Mouse (Mus musculus) telencephalon, adult 2 months (tissue): ENCODE data around the gene Rpl3.
"Not testable (repeated sequence)": the region's sequence is repeated elsewhere in the genome, so short reads cannot be mapped to it uniquely, and the experiment has no call there.

Experiments
- DNase-seq: peaks from one replicate; pipeline ENCODE4 v3.0.0-alpha.2; 2011; ENCODE audit warnings: low read depth, low spot score

The Rpl3 gene

DNA sequence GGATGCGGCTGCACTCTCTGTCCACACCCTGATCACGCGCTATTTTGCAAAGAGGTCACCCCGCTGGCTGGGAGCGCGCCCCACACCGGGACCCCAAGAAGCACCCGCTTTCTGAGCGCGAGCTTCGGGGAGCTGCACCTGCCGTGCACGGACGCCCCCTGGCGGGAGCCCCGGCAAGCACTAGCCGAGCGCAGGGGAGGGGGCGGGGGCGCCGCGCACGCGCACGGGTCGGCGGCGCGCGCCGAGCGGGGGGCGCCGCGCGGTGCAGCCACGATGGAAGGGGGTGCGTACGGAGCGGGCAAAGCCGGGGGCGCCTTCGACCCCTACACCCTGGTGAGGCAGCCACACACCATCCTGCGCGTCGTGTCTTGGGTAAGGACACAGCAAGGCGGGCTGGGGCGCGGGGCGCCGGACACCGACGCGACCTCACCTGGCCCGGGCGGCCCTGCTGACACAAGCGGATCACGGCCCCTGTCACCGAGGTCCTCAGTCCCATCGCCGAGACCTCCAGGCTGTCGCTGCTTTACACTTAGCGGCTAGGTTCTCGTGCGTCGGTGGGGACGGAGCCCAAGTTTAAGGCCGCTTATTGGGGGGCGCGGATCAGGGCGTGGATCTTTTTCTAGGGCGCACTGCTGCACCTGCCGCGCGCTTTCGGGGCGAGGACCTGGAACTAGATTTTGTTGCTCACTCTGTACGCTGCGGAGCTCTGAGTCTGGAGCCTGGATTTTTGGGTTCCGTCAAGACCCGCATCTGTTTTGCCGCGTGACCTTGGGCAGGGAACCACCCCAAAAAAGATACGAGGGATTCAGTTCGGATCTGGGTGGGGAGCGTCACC lies at the start of gene Rpl3, which contains the start of gene Syngr1:
Gene Rpl3, minus strand, starts transcription at position 748 of the 835 bp plus-strand sequence.
Gene Syngr1, plus strand, starts transcription at position 214 of the 835 bp plus-strand sequence.
- DNase-seq = no peak

- no peak for DNase-seq
These were observed 49.2 kb upstream of the Rpl3 start for GRCm38 (mm10) chr15:80140878-80141277.

- no peak for DNase-seq
These were observed 48.6 kb upstream of the Rpl3 start for GRCm38 (mm10) chr15:80140302-80140701.

DNA sequence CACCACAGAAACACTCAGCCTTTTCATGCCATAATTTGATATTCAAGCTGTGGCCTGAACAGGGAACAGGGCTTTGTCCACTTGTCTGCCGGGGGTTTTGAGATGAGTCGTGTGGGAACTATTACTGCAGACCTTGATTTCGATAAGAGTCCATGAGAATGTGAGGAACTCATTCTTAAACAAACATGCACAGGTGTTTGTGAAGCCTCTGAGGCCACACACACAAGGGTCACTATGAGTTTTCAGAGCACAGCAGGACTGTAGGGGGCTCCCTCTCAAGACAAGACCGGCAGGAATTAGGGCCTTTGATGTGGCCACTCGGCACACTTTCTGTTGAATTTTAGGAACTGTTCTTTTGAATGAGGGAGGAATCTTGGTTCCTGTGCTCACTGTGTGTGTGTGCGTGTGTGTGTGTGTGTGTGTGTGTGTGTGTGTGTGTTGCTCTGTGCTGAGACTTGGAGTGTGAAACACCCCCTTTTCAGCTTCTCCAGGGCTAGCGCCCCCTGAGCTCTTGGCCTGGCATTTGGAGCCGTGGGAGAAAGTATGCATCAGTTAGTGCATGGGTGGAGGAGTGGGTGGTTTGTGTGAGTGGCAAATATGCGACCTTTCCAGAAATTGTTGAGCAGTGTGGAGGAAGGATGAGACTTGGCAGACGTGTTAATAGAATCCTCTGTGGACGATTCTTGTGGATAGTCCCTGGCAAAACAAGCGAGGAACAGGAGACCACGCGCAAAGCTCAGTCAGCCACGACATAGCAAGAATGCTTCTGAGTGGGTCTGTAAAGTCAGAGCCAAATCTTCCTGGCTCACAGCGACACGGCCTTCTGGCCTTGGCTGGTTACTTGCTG lies 46.5 kb upstream of the Rpl3 start:
- peak; percentile 91 for DNase-seq

- DNase-seq = no peak
These were observed 45.0 kb upstream of the Rpl3 start for GRCm38 (mm10) chr15:80136645-80137044.

GRCm38 (mm10) chr15:80135499-80135898 lies 43.8 kb upstream of the Rpl3 start:
- DNase-seq = no peak

DNA sequence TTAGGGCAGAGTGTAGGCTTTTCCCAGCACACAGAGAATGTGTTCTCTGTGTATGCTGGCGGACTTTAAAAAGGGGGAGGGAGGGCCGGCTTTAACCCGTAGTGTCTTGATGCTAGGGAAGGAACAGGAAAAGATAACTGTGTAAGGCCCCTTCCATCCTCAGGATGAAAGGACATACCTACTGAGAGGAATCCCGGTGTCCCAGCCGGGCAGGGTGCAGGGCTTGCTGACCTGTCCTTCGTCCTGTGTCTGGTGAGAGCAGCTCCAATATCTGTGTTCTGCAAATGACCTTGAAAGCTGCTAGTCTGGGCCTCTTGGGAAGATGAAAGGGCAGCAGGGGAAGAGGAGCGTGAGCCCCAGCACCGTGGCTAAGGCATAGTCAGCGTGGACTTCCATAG lies 42.8 kb upstream of the Rpl3 start:
- no peak for DNase-seq

DNA sequence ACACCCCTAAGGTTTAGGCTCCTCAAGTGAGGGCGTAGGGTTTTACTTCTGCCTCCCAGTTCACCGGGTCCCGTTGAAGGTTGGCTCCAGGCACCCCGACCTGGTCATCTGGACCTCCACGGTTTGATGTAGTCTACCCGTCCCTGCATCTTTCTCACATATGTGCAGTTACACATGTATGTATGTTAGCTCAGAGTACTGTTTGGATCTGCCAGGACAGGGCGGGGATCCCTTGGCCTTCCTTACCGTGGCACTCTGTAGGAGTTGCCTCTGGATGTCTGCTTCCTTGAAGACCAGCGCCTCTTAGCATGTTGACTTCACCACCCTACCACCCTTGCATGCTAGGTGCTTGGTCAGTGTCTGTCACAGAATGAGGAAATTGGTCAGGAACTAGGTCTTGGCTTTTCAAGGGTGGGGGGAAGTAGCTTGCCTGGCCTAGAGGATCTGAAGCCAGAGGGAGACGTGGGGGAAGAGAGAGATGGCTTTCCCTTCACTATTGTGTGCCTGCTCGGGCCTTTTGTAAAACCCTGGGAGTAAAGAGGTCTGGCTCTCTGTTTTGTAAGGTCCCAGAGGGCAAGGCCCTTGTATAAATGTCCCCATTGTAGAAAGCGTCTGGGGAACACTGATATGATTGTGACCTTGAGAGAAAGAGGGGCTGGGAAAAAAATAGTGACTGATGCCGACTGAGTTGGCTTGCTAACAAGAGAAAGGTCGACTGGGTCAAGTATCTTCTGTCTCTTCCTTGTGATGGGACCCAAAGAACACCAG lies 42.2 kb upstream of the Rpl3 start:
- no peak for DNase-seq

DNA sequence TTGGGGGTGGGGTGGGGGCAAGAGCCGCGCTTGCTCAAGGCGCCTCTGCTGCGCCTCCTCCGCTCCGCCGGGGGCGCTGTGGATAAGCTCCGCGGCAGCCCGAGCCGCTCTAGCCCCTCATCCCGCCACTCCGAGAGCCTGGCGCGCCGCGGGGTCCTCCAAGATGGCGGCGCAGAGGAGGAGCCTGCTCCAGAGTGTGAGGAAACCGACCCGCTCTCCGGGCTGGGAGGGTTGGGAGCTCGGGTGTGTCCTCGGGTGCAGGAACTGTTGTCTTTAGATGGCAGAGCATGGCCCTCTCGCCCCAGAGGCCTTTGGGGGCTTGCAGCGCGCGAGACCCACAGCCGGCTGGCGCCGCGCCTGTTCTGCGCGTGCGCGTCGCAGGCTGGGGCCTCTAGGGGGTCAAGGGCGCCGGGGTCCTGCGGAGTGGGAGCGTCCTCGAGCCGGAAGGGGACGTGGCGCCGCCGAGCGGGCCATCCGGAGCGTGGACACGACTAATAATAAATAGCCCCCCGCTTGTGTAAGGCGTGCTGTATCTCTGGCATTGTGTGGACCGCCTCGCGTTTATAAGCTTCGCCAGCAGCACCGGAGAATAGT lies 41.4 kb upstream of the Rpl3 start, which contains the start of gene Tab1:
Gene Tab1, plus strand, starts transcription at position 135 of the 594 bp plus-strand sequence.
- DNase-seq = peak; percentile 88

DNA sequence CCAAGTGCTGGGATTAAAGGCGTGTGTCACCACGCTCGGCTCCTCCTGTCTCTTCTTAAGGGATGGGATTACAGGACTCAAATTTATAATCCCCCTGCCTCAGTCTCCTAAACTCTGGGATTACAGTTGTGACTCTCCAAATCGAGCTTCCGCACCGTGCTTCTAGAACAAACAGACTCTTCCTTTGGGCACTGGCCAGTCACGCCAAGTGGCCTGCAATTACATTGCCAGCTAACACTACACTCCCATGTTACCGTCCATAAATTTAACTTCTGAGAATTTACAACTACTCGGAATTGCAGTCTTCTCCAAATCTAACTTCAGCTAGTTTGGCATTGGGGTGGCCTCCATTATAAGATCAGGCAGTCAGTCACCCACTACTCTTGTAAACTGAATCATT lies 40.8 kb upstream of the Rpl3 start:
- no peak for DNase-seq

DNA sequence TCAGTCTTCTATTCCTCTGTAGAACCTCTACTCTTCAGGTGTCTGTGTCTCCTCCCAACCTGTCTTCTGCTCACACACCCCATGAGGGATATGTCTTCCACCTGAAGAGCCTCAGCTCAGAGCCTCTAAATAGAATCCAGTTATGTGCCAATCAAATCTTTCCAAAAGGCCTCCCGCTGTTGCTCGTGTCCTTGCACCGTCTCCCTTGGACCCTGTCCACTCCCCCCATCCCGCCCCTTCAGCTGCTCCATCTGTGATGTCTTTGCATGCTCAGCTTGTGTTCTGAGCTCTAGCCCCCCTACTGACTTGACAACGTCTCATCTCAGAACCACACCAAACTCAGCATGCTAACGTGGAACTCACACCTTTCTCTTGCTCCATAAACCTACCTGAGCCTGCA lies 39.8 kb upstream of the Rpl3 start:
- DNase-seq = no peak

DNA sequence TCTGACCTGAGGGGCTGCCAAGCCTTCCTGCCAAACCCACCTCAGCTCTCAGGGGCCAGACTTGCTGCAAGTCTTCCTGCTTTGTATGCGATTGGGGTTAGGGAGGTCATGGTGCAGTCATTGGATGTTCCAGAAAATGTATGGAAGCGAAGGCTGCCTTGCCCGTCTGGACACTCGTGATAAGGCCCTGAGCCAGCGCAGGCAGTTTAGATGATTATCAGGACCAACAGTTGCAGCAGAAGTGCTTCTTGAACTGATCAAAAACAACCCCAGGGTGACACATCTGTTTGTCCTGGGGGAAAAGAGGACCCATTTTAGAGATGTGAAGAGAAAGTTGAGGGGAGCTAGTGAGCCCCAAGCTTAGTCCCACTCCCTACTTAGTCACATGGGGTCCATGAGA lies 39.0 kb upstream of the Rpl3 start:
- no peak for DNase-seq

DNA sequence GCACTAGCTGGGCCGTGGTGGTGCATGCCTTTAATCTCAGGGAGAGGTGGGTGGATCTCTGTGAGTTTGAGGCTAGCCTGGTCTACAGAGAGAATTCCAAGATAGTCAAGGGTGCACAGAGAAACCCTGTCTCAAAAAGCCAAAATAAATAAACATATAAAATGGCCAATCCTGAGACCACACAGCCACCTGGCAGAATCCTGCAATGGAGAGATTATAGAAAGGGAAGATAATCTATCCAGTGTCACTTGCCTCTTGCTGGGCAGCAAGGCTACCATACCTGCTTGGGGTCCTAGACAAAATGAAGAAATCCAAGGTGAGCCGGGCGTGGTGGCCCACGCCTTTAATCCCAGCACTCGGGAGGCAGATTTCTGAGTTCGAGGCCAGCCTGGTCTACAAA lies 38.3 kb upstream of the Rpl3 start:
- DNase-seq = no peak

DNA sequence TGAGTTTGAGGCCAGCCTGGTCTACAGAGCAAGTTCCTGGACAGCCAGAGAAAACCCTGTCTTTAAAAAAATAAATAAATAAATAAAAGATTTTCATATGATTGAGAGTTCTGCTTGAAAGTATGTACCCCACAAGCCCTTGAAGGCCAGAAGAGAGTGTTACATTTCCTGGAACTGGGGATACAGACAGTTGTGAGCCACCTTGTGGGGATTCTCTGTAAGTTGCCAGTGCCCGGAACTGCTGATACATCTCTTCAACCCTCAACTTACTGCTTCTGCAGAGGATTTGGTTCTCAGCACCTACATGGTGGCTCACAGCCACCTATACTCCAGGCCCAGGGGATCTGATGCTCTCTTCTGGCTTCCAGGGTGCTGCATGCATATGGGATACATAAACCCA lies 35.5 kb upstream of the Rpl3 start:
- DNase-seq = no peak

DNA sequence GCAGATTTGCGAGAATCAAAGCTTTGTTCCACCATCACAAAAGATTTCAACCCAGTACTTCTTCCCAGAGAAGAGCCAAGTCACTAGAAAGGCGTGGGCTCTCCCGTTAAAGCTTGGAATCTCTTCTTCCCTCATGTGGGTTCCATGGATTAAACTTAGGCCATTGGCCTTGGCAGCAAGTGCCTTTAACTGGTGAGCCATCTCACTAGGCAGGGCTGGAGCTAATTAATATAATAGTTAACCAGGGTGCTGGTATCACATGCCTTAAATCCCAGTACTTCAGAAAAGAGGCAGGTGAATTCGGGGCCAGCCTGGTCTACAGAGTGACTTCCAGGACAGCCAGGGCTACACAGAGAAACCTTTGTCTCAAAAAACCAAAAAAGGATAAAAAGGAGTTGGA lies 33.0 kb upstream of the Rpl3 start:
- DNase-seq = no peak

DNA sequence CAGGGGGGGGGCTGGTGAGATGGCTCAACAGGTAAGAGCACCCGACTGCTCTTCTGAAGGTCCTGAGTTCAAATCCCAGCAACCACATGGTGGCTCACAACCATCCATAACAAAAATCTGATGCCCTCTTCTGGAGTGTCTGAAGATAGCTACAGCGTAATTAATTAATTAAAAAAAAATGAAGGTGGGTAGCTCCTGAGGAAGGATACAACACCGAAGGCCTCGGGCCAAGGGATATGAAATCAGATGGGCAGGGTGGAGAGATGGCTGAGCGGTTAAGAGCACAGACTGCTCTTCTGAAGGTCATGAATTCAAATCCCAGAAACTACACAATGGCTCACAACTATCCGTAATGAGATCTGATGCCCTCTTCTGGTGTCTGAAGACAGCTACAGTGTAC lies 30.8 kb upstream of the Rpl3 start:
- not testable (repeated sequence) for DNase-seq

GRCm38 (mm10) chr15:80121721-80122325 lies 30.2 kb upstream of the Rpl3 start:
- DNase-seq = no peak

DNA sequence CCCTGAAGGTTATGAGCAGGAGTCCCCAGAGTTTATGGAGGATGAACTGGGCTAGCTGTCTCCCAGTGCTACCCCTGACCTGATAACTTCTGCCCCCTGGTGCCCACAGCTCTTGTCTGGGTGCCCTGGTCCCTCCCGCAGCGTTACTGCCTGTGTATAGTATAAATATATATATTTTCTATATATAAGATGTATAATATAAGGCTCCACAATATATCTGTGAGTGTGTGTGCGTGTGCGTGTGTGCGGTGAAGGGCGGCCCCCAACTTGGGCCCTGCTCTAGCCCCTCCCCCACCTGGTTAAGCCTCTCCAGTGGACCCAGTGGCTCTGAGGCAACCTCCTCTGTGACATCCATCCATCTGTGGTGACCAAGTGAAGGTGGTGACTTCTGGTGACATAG lies 27.4 kb upstream of the Rpl3 start:
- DNase-seq = no peak

GRCm38 (mm10) chr15:80117154-80117553 lies 25.5 kb upstream of the Rpl3 start:
- no peak for DNase-seq

DNA sequence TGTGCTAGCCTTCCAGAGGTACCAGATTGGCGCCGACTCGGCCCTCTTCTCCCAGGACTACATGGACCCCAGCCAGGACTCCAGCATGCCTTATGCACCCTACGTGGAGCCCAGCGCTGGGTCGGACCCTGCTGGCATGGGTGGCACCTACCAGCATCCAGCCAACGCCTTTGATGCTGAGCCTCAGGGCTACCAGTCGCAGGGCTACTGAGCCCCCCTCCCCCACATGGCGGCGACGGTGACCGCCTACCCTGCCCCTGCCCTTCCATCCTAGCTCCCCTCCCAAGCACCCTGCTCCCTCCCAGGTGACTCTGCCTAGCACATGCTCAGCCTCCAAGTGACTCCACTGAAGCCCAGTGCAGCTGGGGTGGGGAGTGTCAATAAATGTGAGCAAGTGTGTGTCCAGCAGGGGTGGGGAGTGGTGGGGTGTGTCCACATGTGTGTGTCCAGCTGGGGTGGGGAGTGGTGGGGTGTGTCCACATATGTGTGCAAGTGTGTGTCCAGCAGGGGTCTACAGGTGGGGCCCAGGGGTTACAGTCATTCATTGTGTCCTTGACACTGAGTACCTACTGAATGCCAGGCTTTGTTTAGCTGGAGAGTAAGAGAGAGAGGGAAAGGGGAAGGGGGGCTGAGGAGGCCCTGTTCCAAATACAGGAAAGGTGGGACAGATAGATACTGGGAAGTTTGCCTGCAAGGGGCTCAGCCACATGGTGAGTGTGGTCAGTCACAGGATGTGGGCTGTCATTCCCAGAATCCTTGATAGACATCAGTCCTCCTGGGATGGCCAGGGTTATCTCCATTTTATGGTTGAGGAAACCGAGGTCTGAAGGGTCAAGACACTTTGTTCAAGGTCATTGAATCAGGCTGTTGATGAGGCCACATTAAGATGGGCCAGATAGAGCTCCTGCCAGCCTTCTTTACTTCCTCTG lies 24.5 kb upstream of the Rpl3 start:
- DNase-seq = no peak
